Mouse (Mus musculus): Measurements from ENCODE around the gene Aasdhppt. TPM values are rescaled to one million over a fixed set of nuclear protein-coding genes. Genes with fewer than 3 reads are reported as not detected.

Aasdhppt gene
- 12.3 and 14.0 TPM in 2 replicates for polyA plus RNA-seq (2015; fragmentation: Nextera tagmentation; extraction: Ambion mirVana)

GRCm38 (mm10) chr9:4309351-4310085, at the start of gene Aasdhppt, which contains the start of gene Kbtbd3:
TSS of gene Aasdhppt (minus strand) at chr9:4309471.
TSS of gene Kbtbd3 (plus strand) at chr9:4309833.
- Histone ChIP-seq H3K27ac (ENCODE audit: low read length) (peak within 1 kb of the TSS; percentile 93), H3K4me2 (ENCODE audit: low read depth, low read length) (peak within 1 kb of the TSS; percentile 94), H3K4me3 (ENCODE audit: low read depth, low read length) (peak within 1 kb of the TSS; percentile 88), H3K9ac (ENCODE audit: low read depth, low read length) (peak within 1 kb of the TSS; percentile 80), H3K9me3 (replicated peaks; ENCODE audit: control insufficient read depth, low read length) (no peaks in the 10 kb centered on the region), H3K27me3 (ENCODE audit: control insufficient read depth, insufficient read depth, low read depth, low read length) (no peaks in the 10 kb centered on the region), H3K36me3 (ENCODE audit: control insufficient read depth, insufficient read depth) (no peaks in the 10 kb centered on the region), H3K4me1 (ENCODE audit: control insufficient read depth, low read depth, low read length) (peaks cover 16% of the 10 kb centered on the region)
- ATAC-seq (ENCODE audit: low read depth): peak; percentile 93
- under 1% methylated on average over 53 of the region's 53 CpGs for WGBS (ENCODE audit: insufficient replicate concordance)

- Histone ChIP-seq H3K27me3 (ENCODE audit: control insufficient read depth, insufficient read depth, low read depth, low read length) (no peaks in the 10 kb centered on the region), H3K36me3 (ENCODE audit: control insufficient read depth, insufficient read depth) (no peaks in the 10 kb centered on the region), H3K4me1 (ENCODE audit: control insufficient read depth, low read depth, low read length) (no peaks in the 10 kb centered on the region), H3K9ac (ENCODE audit: low read depth, low read length) (no peak overlapping the region), H3K4me3 (ENCODE audit: low read depth, low read length) (no peak overlapping the region), H3K27ac (ENCODE audit: low read length) (no peak overlapping the region), H3K4me2 (ENCODE audit: low read depth, low read length) (no peak overlapping the region), H3K9me3 (replicated peaks; ENCODE audit: control insufficient read depth, low read length) (no peaks in the 10 kb centered on the region)
- no peak for ATAC-seq (ENCODE audit: low read depth)
- 52% methylated on average over 1 of the region's 1 CpGs for WGBS (ENCODE audit: insufficient replicate concordance)
Observed at GRCm38 (mm10) chr9:4353163-4353562, 43.9 kb upstream of the Aasdhppt start.

GRCm38 (mm10) chr9:4318939-4319721, 9.9 kb upstream of the Aasdhppt start:
- WGBS (ENCODE audit: insufficient replicate concordance): 56% methylated on average over 6 of the region's 6 CpGs
- Histone ChIP-seq H3K27ac (ENCODE audit: low read length) (no peak overlapping the region), H3K9me3 (replicated peaks; ENCODE audit: control insufficient read depth, low read length) (no peaks in the 10 kb centered on the region), H3K27me3 (ENCODE audit: control insufficient read depth, insufficient read depth, low read depth, low read length) (no peaks in the 10 kb centered on the region), H3K9ac (ENCODE audit: low read depth, low read length) (no peak overlapping the region), H3K4me3 (ENCODE audit: low read depth, low read length) (no peak overlapping the region), H3K36me3 (ENCODE audit: control insufficient read depth, insufficient read depth) (no peaks in the 10 kb centered on the region), H3K4me2 (ENCODE audit: low read depth, low read length) (no peak overlapping the region), H3K4me1 (ENCODE audit: control insufficient read depth, low read depth, low read length) (no peaks in the 10 kb centered on the region)
- no peak for ATAC-seq (ENCODE audit: low read depth)

GRCm38 (mm10) chr9:4315746-4316145, 6.5 kb upstream of the Aasdhppt start:
- H3K27ac ChIP-seq (ENCODE audit: low read length): no peak overlapping the region
- ATAC-seq (ENCODE audit: low read depth): no peak
- no peak overlapping the region for H3K4me3 ChIP-seq (ENCODE audit: low read depth, low read length)
- H3K27me3 ChIP-seq (ENCODE audit: control insufficient read depth, insufficient read depth, low read depth, low read length): no peaks in the 10 kb centered on the region
- no peak overlapping the region for H3K9ac ChIP-seq (ENCODE audit: low read depth, low read length)
- no peaks in the 10 kb centered on the region for H3K36me3 ChIP-seq (ENCODE audit: control insufficient read depth, insufficient read depth)
- peaks cover 4% of the 10 kb centered on the region for H3K4me1 ChIP-seq (ENCODE audit: control insufficient read depth, low read depth, low read length)
- H3K9me3 ChIP-seq (replicated peaks; ENCODE audit: control insufficient read depth, low read length): no peaks in the 10 kb centered on the region
- 76% methylated on average over 2 of the region's 2 CpGs for WGBS (ENCODE audit: insufficient replicate concordance)
- H3K4me2 ChIP-seq (ENCODE audit: low read depth, low read length): no peak overlapping the region

GRCm38 (mm10) chr9:4313946-4314345, 4.7 kb upstream of the Aasdhppt start:
- Histone ChIP-seq H3K27ac (ENCODE audit: low read length) (no peak overlapping the region), H3K4me1 (ENCODE audit: control insufficient read depth, low read depth, low read length) (peaks cover 11% of the 10 kb centered on the region), H3K9me3 (replicated peaks; ENCODE audit: control insufficient read depth, low read length) (no peaks in the 10 kb centered on the region), H3K4me3 (ENCODE audit: low read depth, low read length) (no peak overlapping the region), H3K4me2 (ENCODE audit: low read depth, low read length) (no peak overlapping the region), H3K27me3 (ENCODE audit: control insufficient read depth, insufficient read depth, low read depth, low read length) (no peaks in the 10 kb centered on the region), H3K9ac (ENCODE audit: low read depth, low read length) (no peak overlapping the region), H3K36me3 (ENCODE audit: control insufficient read depth, insufficient read depth) (no peaks in the 10 kb centered on the region)
- ATAC-seq (ENCODE audit: low read depth): no peak
- WGBS (ENCODE audit: insufficient replicate concordance): 76% methylated on average over 4 of the region's 4 CpGs

- 47% methylated on average over 3 of the region's 3 CpGs for WGBS (ENCODE audit: insufficient replicate concordance)
- H3K9me3 ChIP-seq (replicated peaks; ENCODE audit: control insufficient read depth, low read length): no peaks in the 10 kb centered on the region
- no peak overlapping the region for H3K4me3 ChIP-seq (ENCODE audit: low read depth, low read length)
- H3K4me1 ChIP-seq (ENCODE audit: control insufficient read depth, low read depth, low read length): peaks cover 16% of the 10 kb centered on the region
- no peak overlapping the region for H3K27ac ChIP-seq (ENCODE audit: low read length)
- no peak overlapping the region for H3K4me2 ChIP-seq (ENCODE audit: low read depth, low read length)
- ATAC-seq (ENCODE audit: low read depth): no peak
- H3K36me3 ChIP-seq (ENCODE audit: control insufficient read depth, insufficient read depth): no peaks in the 10 kb centered on the region
- no peaks in the 10 kb centered on the region for H3K27me3 ChIP-seq (ENCODE audit: control insufficient read depth, insufficient read depth, low read depth, low read length)
- H3K9ac ChIP-seq (ENCODE audit: low read depth, low read length): no peak overlapping the region
Observed at GRCm38 (mm10) chr9:4311162-4311561, 1.9 kb upstream of the Aasdhppt start.

- H3K4me2 ChIP-seq (ENCODE audit: low read depth, low read length): peak overlapping the region; percentile 94
- no peak overlapping the region; the same call in 1 of the 2 replicates for H3K27ac ChIP-seq (ENCODE audit: low read length)
- no peak for ATAC-seq (ENCODE audit: low read depth)
- peak overlapping the region; percentile 80; the same call in 1 of the 2 replicates for H3K9ac ChIP-seq (ENCODE audit: low read depth, low read length)
- H3K4me1 ChIP-seq (ENCODE audit: control insufficient read depth, low read depth, low read length): peaks cover 16% of the 10 kb centered on the region
- H3K9me3 ChIP-seq (replicated peaks; ENCODE audit: control insufficient read depth, low read length): no peaks in the 10 kb centered on the region
- no peaks in the 10 kb centered on the region for H3K27me3 ChIP-seq (ENCODE audit: control insufficient read depth, insufficient read depth, low read depth, low read length)
- H3K36me3 ChIP-seq (ENCODE audit: control insufficient read depth, insufficient read depth): no peaks in the 10 kb centered on the region
- 15% methylated on average over 3 of the region's 3 CpGs for WGBS (ENCODE audit: insufficient replicate concordance)
- H3K4me3 ChIP-seq (ENCODE audit: low read depth, low read length): peak overlapping the region; percentile 88
Observed at GRCm38 (mm10) chr9:4310706-4311105, 1.4 kb upstream of the Aasdhppt start.

GRCm38 (mm10) chr9:4308628-4309350, 482 bp downstream of the Aasdhppt start:
- peak; percentile 35 for ATAC-seq (ENCODE audit: low read depth)
- Histone ChIP-seq H3K27ac (ENCODE audit: low read length) (peak overlapping the region; percentile 93), H3K27me3 (ENCODE audit: control insufficient read depth, insufficient read depth, low read depth, low read length) (no peaks in the 10 kb centered on the region), H3K9ac (ENCODE audit: low read depth, low read length) (peak overlapping the region; percentile 80), H3K36me3 (ENCODE audit: control insufficient read depth, insufficient read depth) (no peaks in the 10 kb centered on the region), H3K9me3 (replicated peaks; ENCODE audit: control insufficient read depth, low read length) (no peaks in the 10 kb centered on the region), H3K4me3 (ENCODE audit: low read depth, low read length) (peak overlapping the region; percentile 88), H3K4me2 (ENCODE audit: low read depth, low read length) (peak overlapping the region; percentile 94), H3K4me1 (ENCODE audit: control insufficient read depth, low read depth, low read length) (peaks cover 16% of the 10 kb centered on the region)
- WGBS (ENCODE audit: insufficient replicate concordance): under 1% methylated on average over 36 of the region's 36 CpGs
